Mouse (Mus musculus): Measurements from ENCODE around the gene Pex3. TPM values are rescaled to one million over a fixed set of nuclear protein-coding genes. Genes with fewer than 3 reads are reported as not detected.

Gene Pex3
- polyA plus RNA-seq, 1 experiment from 2014 or later: 14.2 TPM

DNA sequence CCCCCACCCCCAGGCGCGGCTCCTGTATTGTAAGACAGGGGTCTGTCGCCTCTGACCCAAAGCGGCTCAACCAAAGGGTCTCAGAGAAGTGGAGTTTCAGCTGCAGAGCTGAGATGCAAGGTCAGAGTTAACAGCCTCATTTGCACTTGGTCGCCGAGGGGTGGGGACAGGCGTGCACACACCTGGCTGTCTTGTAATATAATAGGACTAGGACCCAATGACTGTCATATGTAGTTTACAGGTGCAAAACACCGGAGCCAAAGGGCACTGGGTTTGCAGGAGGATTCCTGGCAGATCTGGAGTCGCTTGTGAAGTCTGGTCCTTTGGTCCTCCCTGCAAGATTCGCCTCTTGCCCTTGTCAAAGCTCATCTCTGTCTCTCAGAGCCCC, 78.4 kb downstream of the Pex3 start:
- 0 out of 2 replicates have a peak, but pooled peaks have one; percentile 18 for ATAC-seq
- H3K27me3 ChIP-seq (replicated peaks): peaks cover 60% of the 10 kb centered on the region
- H3K9me3 ChIP-seq (replicated peaks): no peaks in the 10 kb centered on the region
- no peak overlapping the region for H3K27ac ChIP-seq
- WGBS (ENCODE audit: insufficient replicate concordance): 3% methylated on average over 10 of the region's 10 CpGs
- peak overlapping the region; percentile 52 for H3K9ac ChIP-seq
- H3K36me3 ChIP-seq: no peaks in the 10 kb centered on the region
- peak overlapping the region; percentile 84 for H3K4me2 ChIP-seq
- H3K4me1 ChIP-seq: peaks cover 15% of the 10 kb centered on the region
- peak overlapping the region; percentile 61 for H3K4me3 ChIP-seq

Other genes with a start within 250 kb of the Pex3 start
- 9.8 and 10.4 TPM in 2 replicates for gene Phactr2, start 78.7 kb downstream of the Pex3 start, polyA plus RNA-seq (2016; fragmentation: Nextera tagmentation; extraction: Ambion mirVana)
- 57.7 and 59.6 TPM in 2 replicates for gene Fuca2, start 53.6 kb downstream of the Pex3 start, polyA plus RNA-seq (2016; fragmentation: Nextera tagmentation; extraction: Ambion mirVana)
- gene Adat2, start 248 bp downstream of the Pex3 start, polyA plus RNA-seq (2016; fragmentation: Nextera tagmentation; extraction: Ambion mirVana): 3.7 and 4.0 TPM in 2 replicates

Data from liver, embryonic 12.5 days (tissue).